Mouse (Mus musculus) ES-E14 (cell line): ENCODE measurements at regions not wholly inside any gene's neighbourhood (a gene's known extent, or its start where the extent isn't known, plus 50 kb on each side); places are given as distances from the start of the nearest gene placed in this dataset.

Experiments used
- DNase-seq: peaks from one replicate; pipeline ENCODE4 v3.0.0-alpha.2; 2013; ENCODE audit warnings: low read depth, low spot score
- H3K27ac ChIP-seq: 2 replicates; pipeline ENCODE4 v1.5.1; 2012; ENCODE audit warnings: low read depth, mild to moderate bottlenecking, low read length, moderate library complexity, mixed read lengths; ENCODE audit not compliant: poor library complexity, insufficient read depth, severe bottlenecking
- H3K36me3 ChIP-seq: 2 replicates; pipeline ENCODE4 v1.6.1; 2012; ENCODE audit warnings: mild to moderate bottlenecking, low read length, moderate library complexity, mixed read lengths; ENCODE audit not compliant: control insufficient read depth, poor library complexity, insufficient read depth, severe bottlenecking
- H3K4me1 ChIP-seq, 2 experiments: fragments of 150-350 bp in 1 of 2; sonication (generic) in 1 of 2; 2 replicates each; pipeline ENCODE4 v1.6.1; 2012; ENCODE audit warnings: low read length in 2 of 2, mild to moderate bottlenecking in 1 of 2, mixed read lengths in 1 of 2; ENCODE audit not compliant: control insufficient read depth in 2 of 2, insufficient read depth in 2 of 2, poor library complexity in 1 of 2
- H3K4me3 ChIP-seq, 2 experiments: fragments of 150-350 bp in 1 of 2; sonication (generic) in 1 of 2; 2 replicates each; pipeline ENCODE4 v1.5.1; 2012; ENCODE audit warnings: low read length in 2 of 2, low read depth in 1 of 2, mild to moderate bottlenecking in 1 of 2, mixed read lengths in 1 of 2; ENCODE audit not compliant: insufficient read depth in 1 of 2, poor library complexity in 1 of 2, severe bottlenecking in 1 of 2
- H3K9ac ChIP-seq: 2 replicates; pipeline ENCODE4 v1.6.1; 2012; ENCODE audit warnings: low read depth, mild to moderate bottlenecking, low read length, mixed read lengths; ENCODE audit not compliant: poor library complexity, insufficient read depth, severe bottlenecking
- H3K9me3 ChIP-seq: fragments of 150-350 bp; sonication (generic); 2 replicates; pipeline ENCODE4 v1.6.1; 2012; ENCODE audit warnings: low read depth, mild to moderate bottlenecking, low read length; ENCODE audit not compliant: control insufficient read depth, insufficient read depth
- CHD2 ChIP-seq: IDR thresholded peaks from 2 replicates; pipeline ENCODE4 v1.6.1; 2014; ENCODE audit warnings: mild to moderate bottlenecking, low read depth, low read length, inconsistent platforms
- HCFC1 ChIP-seq: IDR thresholded peaks from 2 replicates; pipeline ENCODE4 v1.6.1; 2012; ENCODE audit warnings: low read length, inconsistent platforms, borderline replicate concordance; ENCODE audit not compliant: insufficient read depth
- MAFK ChIP-seq: IDR thresholded peaks from 2 replicates; pipeline ENCODE4 v1.6.1; 2014; ENCODE audit warnings: mild to moderate bottlenecking, low read depth, low read length, inconsistent platforms; ENCODE audit not compliant: insufficient read depth
- ZC3H11A ChIP-seq: IDR thresholded peaks from 2 replicates; pipeline ENCODE4 v1.6.1; 2012; ENCODE audit warnings: low read depth, mild to moderate bottlenecking, inconsistent platforms, low read length, borderline replicate concordance
- ZNF384 ChIP-seq: IDR thresholded peaks from 2 replicates; pipeline ENCODE4 v1.6.1; 2012; ENCODE audit warnings: low read depth, low read length, inconsistent platforms
- in situ Hi-C, 2 experiments: fragments of 600-800 bp; cut with MboI; formaldehyde crosslinking; loops; one replicate each; pipeline ENCODE4 v1.15.1; 2025; ENCODE audit warnings: low sequenced_read_pairs in 2 of 2, inconsistent platforms in 1 of 2; ENCODE audit not compliant: unreplicated experiment in 2 of 2

- no peak overlapping the region for H3K4me3 ChIP-seq
Measured at GRCm38 (mm10) chr1:16007809-16008208, 85.3 kb downstream of the 4930444P10Rik start.

GRCm38 (mm10) chr1:16006888-16007287 is 86.2 kb downstream of the 4930444P10Rik start:
- no peaks in the 10 kb centered on the region for H3K4me1 ChIP-seq
- no peaks in the 10 kb centered on the region for H3K9me3 ChIP-seq
- no peak overlapping the region for H3K27ac ChIP-seq
- no peak overlapping the region for H3K9ac ChIP-seq
- peak; percentile 45 for DNase-seq
- TF ChIP-seq CHD2 (no peak), ZC3H11A (peak; percentile 24; the same call in 1 of the 2 replicates), MAFK (no peak)
- in situ Hi-C loops, result no loop called here
- no peak overlapping the region for H3K4me3 ChIP-seq
- H3K36me3 ChIP-seq, result no peaks in the 10 kb centered on the region

More at GRCm38 (mm10) chr1:16007809-16008208, 85.3 kb downstream of the 4930444P10Rik start:
- H3K4me1 ChIP-seq, result no peaks in the 10 kb centered on the region
- H3K27ac ChIP-seq, result no peak overlapping the region
- TF ChIP-seq MAFK (no peak), ZC3H11A (no peak), ZNF384 (no peak), HCFC1 (no peak), CHD2 (no peak)
- no peaks in the 10 kb centered on the region for H3K36me3 ChIP-seq
- H3K9me3 ChIP-seq, result no peaks in the 10 kb centered on the region
- in situ Hi-C loops, result no loop called here
- H3K9ac ChIP-seq, result no peak overlapping the region
- DNase-seq, result no peak

GRCm38 (mm10) chr1:15997135-15997534 is 96.0 kb downstream of the 4930444P10Rik start:
- in situ Hi-C loops, result no loop called here
- Histone ChIP-seq H3K9ac (no peak overlapping the region), H3K27ac (no peak overlapping the region), H3K36me3 (no peaks in the 10 kb centered on the region), H3K9me3 (no peaks in the 10 kb centered on the region), H3K4me1 (no peaks in the 10 kb centered on the region), H3K4me3 (no peak overlapping the region)
- TF ChIP-seq MAFK, result no peak
- TF ChIP-seq ZC3H11A, result no peak
- TF ChIP-seq HCFC1, result no peak
- no peak for TF ChIP-seq ZNF384
- DNase-seq, result no peak

GRCm38 (mm10) chr1:15996341-15996740 is 96.8 kb downstream of the 4930444P10Rik start:
- DNase-seq, result no peak
- no peak for TF ChIP-seq ZNF384
- TF ChIP-seq HCFC1, result no peak
- TF ChIP-seq CHD2, result no peak
- TF ChIP-seq ZC3H11A, result no peak
- TF ChIP-seq MAFK, result no peak
- no peak overlapping the region for H3K4me3 ChIP-seq

GRCm38 (mm10) chr1:15993561-15994410 is 99.3 kb downstream of the 4930444P10Rik start:
- Histone ChIP-seq H3K27ac (no peak overlapping the region), H3K4me3 (no peak overlapping the region), H3K4me1 (no peaks in the 10 kb centered on the region), H3K36me3 (no peaks in the 10 kb centered on the region), H3K9ac (no peak overlapping the region), H3K9me3 (no peaks in the 10 kb centered on the region)
- in situ Hi-C loops, result no loop called here
- TF ChIP-seq HCFC1, result no peak
- TF ChIP-seq ZNF384, result no peak
- TF ChIP-seq ZC3H11A, result no peak
- no peak for TF ChIP-seq CHD2
- no peak for TF ChIP-seq MAFK
- no peak for DNase-seq

More at GRCm38 (mm10) chr1:15996341-15996740, 96.8 kb downstream of the 4930444P10Rik start:
- no peak overlapping the region for H3K9ac ChIP-seq
- no peaks in the 10 kb centered on the region for H3K9me3 ChIP-seq
- no peaks in the 10 kb centered on the region for H3K36me3 ChIP-seq
- no peak overlapping the region for H3K27ac ChIP-seq
- in situ Hi-C loops, result no loop called here
- H3K4me1 ChIP-seq, result no peaks in the 10 kb centered on the region
